Mouse (Mus musculus) heart, postnatal 25 days (tissue): ENCODE data around the gene Slc35g3. TPM values are rescaled to one million over a fixed set of nuclear protein-coding genes. Genes with fewer than 3 reads are reported as not detected.
A peak's percentile ranks its signal among the peaks of the same experiment; 100 is the strongest.
"Not testable (repeated sequence)": the region's sequence is repeated elsewhere in the genome, so short reads cannot be mapped to it uniquely, and the experiment has no call there.

Source experiments
- DNase-seq: peaks from one replicate; pipeline ENCODE4 v3.0.0; 2022; ENCODE audit warnings: low spot score
- intact Hi-C: fragments of 180-260 bp; cut with DNase I; formaldehyde crosslinking; loops from one replicate; pipeline ENCODE4 v1.15.1; 2025
- total RNA-seq, 2 experiments: library from RNA; stranded (reverse); gene quantifications; 2 replicates each; pipeline ENCODE4 v1.2.3; 2021

Gene Slc35g3
- total RNA-seq, 2 experiments from 2014 or later = not detected

DNA sequence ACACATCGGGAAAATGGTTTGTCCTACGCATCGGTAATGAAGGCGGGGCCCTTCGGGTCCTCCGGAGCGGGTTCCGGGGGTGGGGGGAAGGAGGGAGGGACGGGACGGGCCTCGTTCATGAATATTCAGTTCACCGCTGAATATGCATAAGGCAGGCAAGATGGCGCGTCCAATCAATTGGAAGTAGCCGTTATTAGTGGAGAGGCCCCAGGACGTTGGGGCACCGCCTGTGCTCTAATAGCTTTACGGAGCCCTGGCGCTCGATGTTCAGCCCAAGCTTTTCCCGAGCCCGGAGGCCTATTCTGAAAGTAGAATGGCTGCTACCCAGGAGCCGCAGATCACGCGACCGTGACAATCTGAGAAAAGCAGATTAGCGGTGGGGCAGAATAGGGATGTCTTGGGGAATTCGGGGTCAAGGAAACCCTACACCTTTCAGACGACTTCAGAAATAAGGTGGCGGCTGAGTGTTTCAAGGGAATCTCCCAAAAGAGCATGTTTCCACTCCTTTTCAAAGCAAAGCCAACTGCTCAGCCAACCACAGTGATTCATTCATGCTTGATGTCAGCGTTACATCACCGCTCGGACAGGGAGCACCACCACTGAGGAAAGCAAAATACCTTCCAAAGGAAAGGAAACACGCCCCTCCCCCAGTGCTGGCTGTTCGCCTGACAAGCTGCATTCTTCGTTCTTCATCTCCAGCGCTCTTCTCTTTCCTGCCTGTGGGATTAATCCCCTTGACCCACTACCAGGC lies 2.6 kb downstream of the Slc35g3 start:
- intact Hi-C loops = no loop called here

DNA sequence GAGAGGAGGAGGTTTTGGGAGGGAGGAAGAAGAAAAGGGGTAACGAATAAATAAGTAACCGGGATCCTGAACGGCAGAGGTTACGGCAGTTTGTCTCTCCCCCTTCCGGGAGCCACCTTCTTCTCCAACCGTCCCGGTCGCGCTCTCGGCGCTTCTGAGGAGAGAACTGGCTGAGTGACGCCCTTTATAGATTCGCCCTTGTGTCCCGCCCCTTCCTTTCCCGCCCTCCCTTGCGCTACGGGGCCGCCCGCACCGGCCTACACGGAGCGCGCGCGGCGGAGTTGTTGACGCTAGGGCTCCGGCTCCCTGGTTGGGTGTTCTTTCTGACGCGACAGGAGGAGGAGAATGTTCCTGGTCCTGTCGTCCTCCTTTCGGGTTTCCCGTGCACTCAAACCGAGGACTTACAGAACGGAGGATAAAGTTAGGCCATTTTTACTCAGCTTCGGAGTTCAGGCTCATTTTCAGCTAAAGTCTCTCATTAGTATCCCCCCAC lies 3.2 kb downstream of the Slc35g3 start, which contains the start of gene Polr2a:
TSS of gene Polr2a (minus strand) at position 160 of the 493 bp plus-strand sequence.
- DNase-seq = peak; percentile 96
- intact Hi-C loops = no loop called here

More for the DNA sequence above, 2.6 kb downstream of the Slc35g3 start:
- peak; percentile 85 for DNase-seq

GRCm38 (mm10) chr11:69758090-69758456 lies 3.7 kb downstream of the Slc35g3 start:
- peak; percentile 96 for DNase-seq

DNA sequence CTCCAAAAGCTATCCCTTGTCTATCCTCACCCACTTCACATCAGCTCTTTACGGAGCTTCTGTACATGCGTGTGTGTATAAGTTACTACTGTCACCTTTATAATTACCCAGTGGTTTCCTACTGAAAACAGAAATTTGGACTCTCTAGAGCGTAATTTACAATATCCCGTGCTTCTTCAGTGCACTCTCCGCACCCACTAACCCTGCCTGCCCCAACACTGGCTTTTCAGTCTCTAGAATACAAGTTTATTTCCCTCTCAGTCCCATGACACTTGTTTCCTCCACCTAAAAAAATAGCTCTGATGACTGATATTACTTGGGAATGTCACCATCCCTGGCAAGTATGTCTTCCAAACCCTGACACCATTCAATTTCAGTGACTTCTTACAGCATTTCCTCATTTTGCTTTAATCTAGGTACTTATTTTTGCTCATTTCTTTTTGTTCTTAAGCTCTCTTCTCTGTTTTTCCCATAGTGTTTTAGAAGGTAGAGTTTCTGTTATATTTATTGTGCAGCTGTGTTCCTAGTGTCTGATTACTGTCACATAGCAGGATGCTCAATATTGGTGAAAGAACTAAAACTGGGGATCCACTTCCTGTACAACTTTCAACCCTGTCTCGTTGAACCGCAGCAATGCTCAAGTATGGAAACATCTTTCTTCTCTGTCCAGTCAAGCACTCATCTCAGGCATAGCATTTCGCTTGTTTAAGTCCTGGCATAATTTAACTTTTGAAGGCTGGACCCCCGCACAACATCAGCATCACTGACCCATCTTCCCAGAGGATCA lies 4.3 kb downstream of the Slc35g3 start:
- DNase-seq = no peak
- intact Hi-C loops = loop anchor here (2.0 kb wide), 1 partner anchor 119 kb away; no protein-coding TSS in a partner anchor

More at GRCm38 (mm10) chr11:69758090-69758456, 3.7 kb downstream of the Slc35g3 start:
- intact Hi-C loops = no loop called here

- intact Hi-C loops = loop anchor here (1.0 to 2.0 kb wide), 2 partner anchors 72 to 100 kb away; partner anchors contain the start of genes Senp3 and Sox15
- no peak for DNase-seq
These were observed 7.1 kb downstream of the Slc35g3 start for GRCm38 (mm10) chr11:69754701-69755100.

GRCm38 (mm10) chr11:69754233-69754632 lies 7.5 kb downstream of the Slc35g3 start:
- intact Hi-C loops = loop anchor here (1.0 to 2.0 kb wide), 2 partner anchors 72 to 99 kb away; partner anchors contain the start of genes Senp3 and Sox15
- no peak for DNase-seq

GRCm38 (mm10) chr11:69752686-69753085 lies 9.1 kb downstream of the Slc35g3 start:
- DNase-seq = no peak
- intact Hi-C loops = no loop called here

GRCm38 (mm10) chr11:69751635-69752034 lies 10.1 kb downstream of the Slc35g3 start:
- no peak for DNase-seq
- intact Hi-C loops = no loop called here

- intact Hi-C loops, DNase-seq: not testable (repeated sequence)
These were observed 30.4 kb downstream of the Slc35g3 start for GRCm38 (mm10) chr11:69731408-69731807.

DNA sequence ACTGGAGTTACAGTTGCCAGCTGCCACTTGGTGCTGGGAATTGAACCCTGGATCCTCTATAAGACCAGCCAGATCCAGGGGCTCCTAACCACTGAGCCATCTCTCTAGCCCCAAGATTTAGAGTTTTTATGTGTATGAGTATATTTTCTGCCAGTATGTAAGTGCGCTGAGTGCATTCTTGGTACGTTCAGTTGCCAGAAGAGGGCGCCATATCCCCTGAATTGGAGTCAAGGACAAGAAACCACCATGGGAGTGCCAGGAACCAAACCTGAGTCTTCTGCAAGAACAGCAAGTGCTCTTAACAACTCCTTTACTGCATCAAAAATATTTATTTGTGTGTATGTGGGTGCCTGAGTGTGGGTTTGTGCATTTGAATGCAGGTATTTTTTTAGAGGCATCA lies 32.7 kb downstream of the Slc35g3 start:
- intact Hi-C loops = loop anchor here (2.0 kb wide), 1 partner anchor 148 kb away; no protein-coding TSS in a partner anchor
- no peak for DNase-seq

GRCm38 (mm10) chr11:69725951-69726350 lies 35.8 kb downstream of the Slc35g3 start:
- no peak for DNase-seq
- intact Hi-C loops = no loop called here

DNA sequence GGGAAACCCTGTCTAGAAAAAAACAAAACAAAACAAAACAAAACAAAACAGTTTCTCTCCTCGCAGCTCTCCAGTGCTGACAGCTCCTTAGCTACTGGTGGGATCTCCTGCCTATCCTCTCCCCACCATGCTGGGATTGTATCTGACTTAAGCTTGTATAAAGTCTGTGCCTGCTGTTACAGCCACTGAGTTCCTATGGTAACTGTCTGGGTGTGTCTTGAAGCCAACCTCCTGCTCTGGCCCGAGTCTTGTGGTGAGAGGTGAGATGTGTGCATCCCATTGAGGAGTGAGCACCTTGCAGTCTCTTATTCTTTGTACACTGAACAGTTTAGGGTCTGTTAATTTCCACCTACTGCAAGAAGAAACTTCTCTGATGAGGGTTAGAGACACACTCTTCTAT lies 38.7 kb downstream of the Slc35g3 start:
- no peak for DNase-seq
- intact Hi-C loops = no loop called here

- intact Hi-C loops = no loop called here
- no peak for DNase-seq
These were observed 40.9 kb downstream of the Slc35g3 start for GRCm38 (mm10) chr11:69720852-69721251.

- intact Hi-C loops = no loop called here
- no peak for DNase-seq
These were observed 42.3 kb downstream of the Slc35g3 start for GRCm38 (mm10) chr11:69719423-69719822.

DNA sequence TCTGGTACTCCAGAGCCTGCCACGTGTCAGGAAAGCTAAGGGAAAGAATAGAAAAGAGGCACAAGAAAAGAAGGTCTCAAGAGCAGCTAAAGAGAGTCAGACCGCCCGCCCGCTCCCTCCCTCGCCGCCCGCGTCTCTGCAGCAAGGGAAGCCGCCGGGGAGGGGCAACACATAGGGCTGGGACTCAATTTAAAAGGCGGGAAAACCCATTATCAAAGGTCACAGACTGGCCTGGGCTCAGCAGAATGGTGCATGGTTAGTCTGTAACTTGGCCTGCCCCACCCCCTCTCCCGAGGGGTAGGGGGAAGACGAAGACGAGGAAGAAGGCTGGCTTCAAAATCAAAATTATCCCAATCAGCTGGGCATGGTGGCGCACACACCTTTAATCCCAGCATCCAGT lies 43.1 kb downstream of the Slc35g3 start:
- intact Hi-C loops = no loop called here
- no peak for DNase-seq

- intact Hi-C loops = loop anchor here (2.0 kb wide), 1 partner anchor 34 kb away; the partner anchor contains the start of gene Senp3
- no peak for DNase-seq
These were observed 44.8 kb downstream of the Slc35g3 start for GRCm38 (mm10) chr11:69716953-69717352.

- no peak for DNase-seq
- intact Hi-C loops = loop anchor here (2.0 kb wide), 1 partner anchor 33 kb away; the partner anchor contains the start of gene Senp3
These were observed 45.8 kb downstream of the Slc35g3 start for GRCm38 (mm10) chr11:69715929-69716328.

GRCm38 (mm10) chr11:69715482-69715881 lies 46.3 kb downstream of the Slc35g3 start:
- DNase-seq = no peak
- intact Hi-C loops = no loop called here

- intact Hi-C loops = no loop called here
- DNase-seq = no peak
These were observed 47.0 kb downstream of the Slc35g3 start for GRCm38 (mm10) chr11:69714636-69715329.
